Mouse (Mus musculus): Measurements from ENCODE around the gene Cav1. TPM values are rescaled to one million over a fixed set of nuclear protein-coding genes. Genes with fewer than 3 reads are reported as not detected.

The Cav1 gene
- polyA plus RNA-seq, 1 experiment = not detected

DNA sequence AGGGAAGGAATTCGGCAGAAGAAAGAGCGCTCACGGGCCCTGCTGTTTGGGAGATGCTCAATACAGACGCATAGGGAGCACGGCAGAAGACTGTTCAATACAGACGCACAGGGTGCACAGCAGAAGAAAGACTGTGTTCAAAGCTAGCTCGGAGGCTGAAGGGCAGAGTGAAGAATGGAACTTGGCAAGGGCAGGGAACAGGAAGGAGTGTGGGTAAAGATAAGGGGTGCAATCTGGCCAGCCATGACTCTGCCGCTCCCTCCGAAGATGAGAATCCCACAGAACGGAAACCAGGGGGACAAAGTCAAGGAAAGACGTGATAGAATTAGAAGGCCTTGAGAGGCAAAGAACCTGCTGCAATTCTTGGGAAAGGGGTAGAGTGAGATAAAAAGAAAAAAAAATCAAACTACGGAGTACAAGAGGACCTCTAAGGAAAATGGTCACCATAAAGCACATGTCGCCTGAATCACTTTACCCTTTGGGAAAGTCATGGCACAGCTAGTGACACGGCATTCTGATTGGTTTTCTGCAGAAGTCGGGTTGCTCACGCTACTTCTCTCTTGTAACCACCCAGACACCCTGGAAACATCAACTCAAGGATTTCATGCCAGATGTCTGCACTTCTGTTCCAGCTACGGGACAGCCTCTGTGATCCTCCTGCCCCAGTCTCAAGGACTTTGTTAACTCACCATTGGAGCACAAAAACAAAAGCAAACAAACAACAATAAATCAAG lies 57.5 kb downstream of the Cav1 start:
- TF ChIP-seq GATA1 (IDR thresholded peaks at IDR 0.05; ENCODE audit: low read length) = no peak

DNA sequence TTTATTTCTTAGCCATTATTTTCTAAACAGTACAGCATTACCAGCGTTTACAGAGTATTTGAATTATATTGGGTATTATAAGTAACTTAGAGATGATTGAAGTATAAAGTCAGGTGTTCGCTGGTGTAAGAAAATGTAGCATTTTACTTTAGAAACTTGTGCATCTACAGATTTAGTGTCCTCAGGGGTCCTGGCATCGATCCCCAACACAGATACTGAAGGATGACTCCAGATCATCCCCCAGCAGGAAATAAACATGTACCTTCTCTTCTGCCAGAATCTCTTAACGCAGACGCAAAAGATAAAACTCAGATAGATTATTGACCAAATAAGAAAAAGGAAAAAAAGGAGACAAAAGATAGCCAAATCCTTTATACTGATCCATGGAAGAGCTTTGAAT lies 68.2 kb downstream of the Cav1 start:
- no peak for TF ChIP-seq GATA1 (IDR thresholded peaks at IDR 0.05; ENCODE audit: low read length)

DNA sequence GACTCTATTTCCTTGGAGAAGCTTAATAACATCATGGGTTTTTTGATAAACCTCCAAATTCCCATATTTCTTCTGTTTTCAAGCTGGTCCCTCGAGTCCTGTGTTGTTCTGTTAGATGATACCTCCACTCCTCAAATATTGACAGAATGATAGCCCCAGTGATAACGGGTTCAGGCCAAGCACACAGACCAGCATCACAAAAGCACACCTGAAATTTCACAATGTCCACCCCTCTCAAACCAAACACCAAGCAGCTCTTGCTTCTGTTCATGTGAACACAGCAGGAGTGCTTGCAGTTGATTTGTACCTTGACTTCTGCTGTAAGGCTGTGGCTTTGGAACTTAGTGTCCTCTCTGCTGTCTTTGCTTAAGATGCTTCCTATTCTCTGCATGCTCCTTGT lies 71.2 kb downstream of the Cav1 start:
- no peak for TF ChIP-seq GATA1 (IDR thresholded peaks at IDR 0.05; ENCODE audit: low read length)

DNA sequence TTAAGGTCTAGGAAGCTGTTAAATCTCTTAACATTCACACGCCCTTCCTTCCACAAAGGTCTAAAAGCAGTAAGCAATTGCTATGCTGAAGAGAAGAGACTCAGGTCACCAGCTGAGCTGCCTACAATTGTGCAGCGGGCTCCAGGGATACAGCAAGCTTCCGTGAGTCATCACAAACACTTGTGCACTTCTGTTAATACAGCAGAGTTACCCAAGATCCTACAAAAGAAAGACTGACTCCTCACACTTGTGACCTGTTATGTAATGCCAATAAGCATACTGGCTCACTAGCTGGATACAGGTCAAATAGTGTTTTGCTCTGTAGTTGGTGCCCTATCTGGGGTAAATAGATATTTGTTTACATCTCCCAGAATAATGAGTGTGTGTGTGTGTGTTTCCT lies 74.0 kb downstream of the Cav1 start:
- no peak for TF ChIP-seq GATA1 (IDR thresholded peaks at IDR 0.05; ENCODE audit: low read length)

DNA sequence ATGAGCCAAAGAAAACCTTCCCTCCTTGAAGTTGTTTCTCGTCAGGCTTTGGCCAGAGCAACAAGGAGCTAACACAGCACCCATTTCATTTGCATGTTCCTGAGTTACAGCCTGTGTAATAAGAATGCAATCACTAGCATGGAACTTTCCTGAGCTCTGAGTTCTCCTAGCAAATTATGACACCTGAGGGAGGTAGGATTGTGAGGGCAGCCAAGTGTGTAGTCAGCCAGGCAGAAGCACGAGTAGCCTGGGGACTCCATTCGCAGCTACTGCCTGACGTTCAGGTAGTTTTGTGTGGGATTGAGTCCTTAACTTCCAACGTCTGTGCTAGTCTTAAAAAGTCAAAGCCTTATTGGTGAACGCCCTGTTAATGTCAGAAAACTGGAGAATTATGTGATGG lies 75.6 kb downstream of the Cav1 start:
- no peak for TF ChIP-seq GATA1 (IDR thresholded peaks at IDR 0.05; ENCODE audit: low read length)

DNA sequence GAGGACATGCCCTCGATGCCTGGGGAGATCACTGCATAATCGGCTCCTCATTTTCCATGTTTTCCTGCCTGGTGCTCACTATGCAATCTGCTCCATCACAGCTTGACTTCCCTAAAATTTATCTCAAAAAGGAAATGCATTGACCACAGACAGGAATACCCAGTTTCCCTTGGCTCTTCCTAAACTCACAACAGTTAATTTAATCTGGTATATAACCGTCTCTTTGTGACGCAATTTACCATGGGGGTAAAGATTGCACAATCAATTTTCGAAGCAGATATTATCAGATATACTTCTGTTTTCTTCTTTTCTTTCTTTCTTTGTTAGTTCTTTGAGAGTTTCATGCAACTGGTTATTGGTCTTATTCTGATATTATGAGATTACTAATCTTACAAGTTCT lies 79.4 kb downstream of the Cav1 start:
- no peak for TF ChIP-seq GATA1 (IDR thresholded peaks at IDR 0.05; ENCODE audit: low read length)

DNA sequence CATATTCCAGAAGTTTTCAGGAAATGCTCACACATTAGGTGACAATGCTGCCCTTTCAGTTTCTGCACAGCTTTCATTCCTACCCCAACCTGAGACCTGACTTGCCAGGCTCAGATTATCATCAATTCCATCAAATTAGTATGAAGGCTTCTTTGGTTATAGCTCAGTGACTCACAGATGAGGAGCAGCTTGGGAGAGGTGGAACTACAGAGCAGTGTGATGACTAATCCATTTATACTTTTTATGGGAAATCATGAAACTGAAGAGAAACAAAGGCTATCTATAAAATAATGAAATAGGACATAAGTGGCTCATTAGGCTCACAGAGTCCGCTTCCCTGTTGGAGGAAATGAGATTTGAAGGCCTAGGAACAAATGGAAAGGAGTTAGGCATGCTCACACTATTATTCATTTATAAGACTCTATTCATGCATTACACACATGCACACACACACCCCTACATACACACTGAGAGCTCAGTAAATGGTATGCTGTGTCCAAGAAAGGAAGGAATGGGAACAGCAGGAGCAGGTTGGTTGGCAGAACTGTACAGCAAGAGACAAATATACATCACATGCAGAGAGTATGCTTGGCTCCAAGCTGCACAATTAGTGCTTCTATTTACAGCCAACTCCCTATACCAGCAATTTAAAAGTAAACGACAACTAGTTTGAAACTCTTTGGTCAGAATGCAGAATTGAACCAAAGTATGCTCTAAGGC lies 82.0 kb downstream of the Cav1 start:
- no peak for TF ChIP-seq GATA1 (IDR thresholded peaks at IDR 0.05; ENCODE audit: low read length)

Other genes starting within 250 kb of the Cav1 start
- not detected in 2 replicates for gene Tes, start 241.2 kb upstream of the Cav1 start, polyA plus RNA-seq (2012)
- gene Cav2, start 25.1 kb upstream of the Cav1 start, polyA plus RNA-seq (2012) = not detected in 2 replicates
- gene Met, start 157.5 kb downstream of the Cav1 start, polyA plus RNA-seq (2012) = not detected in 2 replicates